Mouse (Mus musculus) cerebellum, postnatal 10 days (tissue): ENCODE data around the gene Por.

ENCODE experiments used
- DNase-seq, 2 experiments: peaks; one replicate each; pipeline ENCODE4 v3.0.0; 2021; ENCODE audit warnings: mixed read lengths in 2 of 2

Gene Por

DNA sequence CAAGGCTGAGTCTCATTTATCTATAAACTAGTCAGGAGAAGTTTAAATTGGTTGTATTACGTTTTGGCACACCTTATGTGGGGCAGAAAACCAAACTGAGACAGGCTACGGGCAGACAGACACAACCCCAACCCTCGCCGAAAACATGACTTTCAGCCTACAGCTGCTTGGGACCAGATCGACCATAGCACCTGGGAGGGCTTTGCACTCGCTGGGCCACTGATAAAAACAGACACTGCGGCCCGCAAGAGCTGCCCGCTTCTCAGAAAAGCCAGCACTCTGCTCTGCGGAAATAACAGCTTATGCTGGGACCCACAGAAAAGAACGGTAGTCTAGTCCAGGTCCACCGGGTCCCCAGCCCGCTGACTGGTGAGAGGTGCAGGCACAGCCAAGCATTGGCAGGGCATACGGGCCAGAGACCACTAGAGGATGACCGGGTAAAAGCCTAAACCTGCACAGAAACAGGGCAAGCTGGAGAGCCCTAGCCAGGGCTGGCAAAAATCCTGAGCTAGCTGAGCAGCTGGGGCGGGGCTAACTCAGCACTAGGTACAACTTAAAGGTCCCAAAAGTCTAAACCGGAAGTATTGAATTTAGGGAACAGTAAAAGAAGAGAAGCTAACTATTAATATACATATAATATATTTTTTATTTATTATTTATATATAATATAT is 12.0 kb upstream of the Por start:
- DNase-seq = peak; percentile 42 to 56

- no peak for DNase-seq
Observed at GRCm38 (mm10) chr5:135659956-135660355, 9.9 kb upstream of the Por start.

DNA sequence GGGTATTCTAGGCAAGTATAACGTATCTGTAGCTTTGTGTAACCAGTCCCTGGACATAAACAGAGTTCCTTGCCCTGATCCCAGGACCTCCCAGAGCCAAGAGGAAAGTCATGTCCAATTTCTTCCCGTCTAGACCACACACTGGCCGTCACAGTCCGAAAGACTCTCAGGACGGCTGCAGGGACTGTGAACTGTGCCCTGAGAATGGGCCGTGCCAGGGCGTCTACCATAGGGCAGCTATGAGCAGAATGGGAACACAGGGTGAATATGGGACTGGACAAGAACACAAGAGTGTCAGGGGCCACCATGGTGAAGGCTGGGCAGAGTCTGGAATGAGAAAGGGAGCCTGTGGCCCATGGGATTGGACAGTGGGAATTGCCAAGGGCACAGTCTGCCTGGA is 9.3 kb upstream of the Por start:
- no peak for DNase-seq

DNA sequence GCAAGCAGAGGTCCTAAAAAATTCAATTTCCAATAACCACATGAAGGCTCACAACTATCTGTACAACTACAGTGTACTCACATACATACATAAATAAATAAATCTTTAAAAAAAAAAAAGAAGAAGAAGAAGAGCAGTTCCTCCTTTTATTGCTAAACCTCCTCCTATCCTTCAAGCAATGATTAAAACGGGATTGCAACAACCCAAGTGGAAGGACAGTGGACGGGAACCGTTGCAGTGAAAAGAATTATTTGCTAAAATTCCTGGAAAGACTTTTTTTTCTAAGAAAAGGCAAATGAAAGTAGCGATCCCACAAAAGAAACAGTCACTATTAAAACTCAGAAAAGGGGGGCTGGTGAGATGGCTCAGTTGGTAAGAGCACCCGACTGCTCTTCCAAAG is 2.9 kb upstream of the Por start:
- DNase-seq = no peak

DNA sequence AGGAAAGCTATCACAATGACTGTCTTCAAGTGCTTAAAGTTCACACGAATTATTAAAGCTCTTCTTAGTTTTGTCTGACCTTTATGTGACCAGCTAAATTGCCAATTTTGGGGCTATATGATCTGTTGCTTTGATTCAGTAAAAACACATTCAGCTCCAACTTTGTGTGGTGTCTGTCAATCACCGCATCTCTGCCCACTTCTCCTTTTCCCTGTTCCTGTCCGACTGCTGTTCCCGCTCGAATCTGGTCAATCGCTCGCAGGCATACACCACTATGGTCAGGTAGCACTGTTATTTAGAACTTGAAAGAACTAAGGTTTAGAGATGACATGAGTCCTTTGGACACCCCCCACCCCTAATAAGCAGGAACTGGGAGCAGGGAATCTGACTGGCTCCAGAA is 1.8 kb upstream of the Por start:
- no peak for DNase-seq

DNA sequence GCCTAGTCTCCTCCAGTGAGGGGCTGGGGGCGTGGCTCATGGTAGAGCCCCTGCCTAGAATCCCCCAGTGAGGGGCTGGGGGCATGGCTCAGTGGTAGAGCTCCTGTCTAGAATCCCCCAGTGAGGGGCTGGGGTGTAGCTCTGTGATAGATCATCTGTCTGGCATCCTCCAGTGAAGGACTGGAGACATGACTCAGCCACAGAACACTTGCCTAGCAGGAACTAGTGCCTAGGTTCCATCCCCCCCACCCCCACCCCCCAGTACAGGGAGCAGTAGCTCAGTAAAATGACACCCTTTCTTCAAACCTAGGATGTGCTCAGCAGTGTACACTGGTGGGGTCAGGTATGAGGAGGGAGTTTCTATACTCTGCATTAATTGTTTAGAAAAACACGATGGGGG is 1.0 kb downstream of the Por start:
- no peak for DNase-seq

DNA sequence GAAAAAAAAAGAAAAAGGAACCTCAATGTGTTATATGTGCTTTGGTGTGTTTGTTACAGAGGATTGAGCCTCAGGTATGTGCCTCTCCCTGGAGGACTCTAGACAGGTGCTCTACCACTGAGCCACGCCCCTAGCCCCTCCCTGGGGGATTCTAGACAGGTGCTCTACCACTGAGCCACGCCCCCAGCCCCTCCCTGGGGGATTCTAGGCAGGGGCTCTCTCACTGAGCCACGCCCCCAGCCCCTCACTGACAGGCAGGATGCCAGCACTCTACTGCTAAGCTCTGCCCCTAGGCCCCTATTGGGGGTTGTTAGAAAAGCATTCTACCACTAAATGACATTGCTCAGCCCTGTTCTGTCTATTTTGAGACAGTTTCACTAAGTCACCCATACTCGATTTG is 2.7 kb downstream of the Por start:
- DNase-seq = no peak

DNA sequence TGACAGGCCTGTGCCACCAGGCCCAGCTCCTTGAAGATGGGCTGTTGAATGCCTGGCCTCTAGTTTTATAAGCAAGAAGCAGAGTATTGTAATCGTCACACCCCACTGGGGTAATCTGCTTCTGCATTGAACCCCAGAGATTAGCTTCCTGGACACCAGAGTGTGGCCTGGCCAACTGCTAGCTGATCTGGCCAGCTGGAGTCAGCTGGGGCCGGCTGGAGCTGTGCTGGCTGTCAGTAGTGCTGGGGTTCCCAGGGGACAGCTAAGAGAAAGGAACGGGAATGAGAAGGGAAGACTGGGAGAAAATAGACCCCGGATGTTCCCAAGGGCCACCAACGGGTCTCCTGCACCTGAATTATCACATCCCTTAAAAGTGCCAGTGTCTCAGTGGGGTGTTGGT is 3.1 kb downstream of the Por start:
- DNase-seq = no peak

DNA sequence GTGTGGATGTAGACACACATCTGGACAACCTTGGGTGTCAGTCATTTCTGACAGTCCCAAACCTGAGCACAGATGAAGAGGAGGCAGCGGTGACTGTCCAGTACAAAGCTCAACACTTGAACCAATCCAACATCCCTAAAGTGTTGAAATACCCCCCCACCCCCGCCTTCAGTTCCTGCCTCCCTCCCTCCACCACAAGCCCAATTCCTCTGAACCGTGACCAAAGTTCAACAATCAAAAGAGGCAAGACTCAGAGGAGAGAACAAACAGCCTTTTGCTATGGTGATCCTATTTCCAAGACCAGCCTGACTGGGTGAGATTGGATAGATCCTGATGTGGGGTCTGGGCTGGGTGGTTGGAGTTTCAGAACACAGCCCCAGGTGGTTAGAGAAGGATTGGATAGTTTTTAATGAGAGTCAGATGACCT is 4.5 kb downstream of the Por start:
- DNase-seq = no peak

DNA sequence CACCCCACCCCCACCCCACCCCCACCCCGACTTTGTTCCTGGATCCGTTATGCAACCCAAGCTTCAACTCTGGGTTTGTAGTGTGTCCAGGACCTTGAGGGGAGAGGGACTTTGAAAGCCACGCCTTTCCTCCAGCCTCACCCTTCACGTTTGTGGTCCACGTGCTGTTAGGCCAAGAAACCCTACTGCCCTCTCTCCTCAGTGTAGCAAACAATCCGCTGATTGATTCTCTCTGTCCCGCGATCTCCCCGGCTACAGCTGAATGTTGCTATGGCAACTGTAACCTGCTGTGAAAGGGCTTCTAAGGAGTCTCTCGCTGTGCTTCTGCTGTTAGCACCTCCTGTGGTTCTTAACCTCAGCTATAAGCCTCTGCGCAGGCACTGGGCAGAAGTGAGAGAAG is 5.0 kb downstream of the Por start:
- peak; percentile 68 to 75 for DNase-seq

DNA sequence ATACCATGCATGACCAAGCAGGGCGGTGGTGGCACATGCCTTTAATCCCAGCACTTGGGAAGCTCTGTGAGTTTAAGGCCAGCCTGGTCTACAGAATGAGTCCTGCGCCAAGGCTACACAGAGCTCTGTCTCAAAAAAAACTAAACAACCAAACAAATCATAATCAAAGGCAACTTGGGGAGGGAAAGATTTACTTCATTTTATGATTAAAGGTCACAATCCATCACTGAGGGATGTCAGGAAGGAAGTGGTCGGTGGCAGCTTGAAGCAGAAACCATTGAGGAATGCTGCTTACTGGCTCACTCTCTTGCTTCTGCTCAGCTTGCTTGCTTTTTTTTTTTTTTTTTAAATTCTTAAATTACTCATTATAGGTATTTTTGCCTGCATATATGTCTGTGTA is 6.9 kb downstream of the Por start:
- no peak for DNase-seq

- no peak for DNase-seq
Observed at GRCm38 (mm10) chr5:135677251-135677650, 7.4 kb downstream of the Por start.

GRCm38 (mm10) chr5:135678481-135678880 is 8.6 kb downstream of the Por start:
- DNase-seq = no peak

DNA sequence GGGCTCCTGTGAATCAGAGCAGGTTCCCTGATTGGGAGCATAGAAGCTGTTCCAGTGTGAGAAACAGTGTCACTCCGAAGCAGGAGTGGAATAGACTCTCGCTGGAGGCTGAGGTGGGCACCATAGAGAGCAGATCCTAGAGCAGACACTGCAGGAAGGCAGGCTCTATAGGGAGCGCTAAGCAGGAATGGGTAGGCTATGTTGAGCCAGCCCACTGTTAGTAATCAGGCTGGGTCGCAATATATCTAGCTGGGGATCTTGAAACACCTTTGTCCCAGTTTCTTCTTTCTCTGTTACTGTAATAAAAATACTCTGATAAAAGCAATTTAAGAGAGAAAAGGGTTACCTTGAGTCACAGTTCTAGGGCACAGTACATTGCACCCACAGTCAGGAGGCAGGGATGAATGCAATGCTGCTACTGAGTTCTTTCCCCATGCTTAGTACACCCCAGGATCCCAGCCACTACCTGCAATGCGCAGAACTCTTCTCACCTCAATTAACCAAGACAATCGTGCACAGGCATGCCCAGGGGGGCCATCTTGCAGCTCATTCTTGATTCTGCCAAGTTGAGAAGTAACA is 11.2 kb downstream of the Por start:
- no peak for DNase-seq

- DNase-seq = no peak
Observed at GRCm38 (mm10) chr5:135682009-135682408, 12.2 kb downstream of the Por start.

DNA sequence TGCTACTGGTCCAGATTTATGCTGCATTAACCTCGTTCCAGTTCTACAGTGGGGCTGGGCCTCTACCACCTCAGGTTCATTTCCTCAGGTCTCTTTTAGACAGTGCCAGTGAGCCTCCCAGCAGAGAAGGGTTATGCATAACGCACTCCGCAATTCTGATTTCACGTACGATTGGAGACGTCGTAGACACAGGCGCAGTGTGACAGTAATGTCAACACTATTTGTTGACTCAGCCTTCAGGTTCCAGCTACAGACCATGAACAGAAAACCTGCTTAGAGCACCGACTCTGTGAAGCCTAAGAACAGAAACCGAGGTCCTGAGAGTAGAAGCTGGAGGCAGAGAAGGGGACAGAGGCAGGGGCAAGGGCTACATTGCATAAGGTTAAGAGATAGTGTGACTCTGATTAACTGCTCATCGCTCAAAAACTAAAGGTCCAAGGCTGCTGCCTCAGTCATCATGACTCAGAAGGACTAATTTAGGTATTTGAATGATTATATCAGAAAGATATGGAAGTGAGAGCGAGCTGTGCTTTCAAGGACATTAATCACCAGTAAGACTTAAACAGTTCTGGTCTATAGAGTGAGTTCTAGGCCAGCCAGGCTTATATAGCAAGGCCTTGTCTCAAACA is 13.2 kb downstream of the Por start:
- no peak for DNase-seq

DNA sequence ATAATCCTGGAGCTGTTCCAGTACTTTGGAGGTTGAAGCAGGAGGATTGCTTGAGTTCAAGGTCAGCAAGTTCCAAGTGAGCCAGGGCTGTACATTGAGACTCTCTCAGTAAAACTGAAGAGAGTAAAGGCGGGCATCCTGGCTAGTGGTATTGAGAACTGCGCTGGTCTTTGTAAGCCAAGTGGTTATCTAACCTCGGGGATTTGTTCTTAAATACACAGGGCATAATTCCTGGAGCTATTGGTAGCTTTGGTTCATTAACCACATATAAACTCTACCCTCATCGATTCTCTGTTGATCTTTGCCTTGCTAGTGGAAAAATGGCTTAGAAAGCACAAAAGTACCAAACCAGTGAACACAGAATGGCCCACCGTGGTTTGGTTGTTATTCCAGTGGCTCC is 20.6 kb downstream of the Por start:
- no peak for DNase-seq

DNA sequence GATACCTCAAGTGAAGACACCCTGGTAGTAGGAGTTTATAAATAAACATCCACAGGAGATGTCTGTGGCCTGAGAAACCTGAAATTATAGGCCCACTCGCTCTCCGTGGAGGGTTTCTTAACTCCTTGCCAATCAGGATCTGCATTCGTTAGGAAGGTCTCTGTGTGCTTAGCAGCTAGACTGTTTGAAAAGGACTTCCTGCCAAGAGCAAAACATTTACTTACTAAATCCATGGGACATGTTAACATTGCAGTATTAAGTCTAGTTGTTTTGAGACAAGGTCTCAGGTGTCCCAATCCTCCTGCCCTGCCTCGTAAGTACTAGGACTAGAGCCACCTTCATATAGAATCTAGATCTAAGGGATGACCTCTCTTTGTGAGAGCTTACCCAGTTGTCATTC is 21.4 kb downstream of the Por start:
- DNase-seq = no peak

GRCm38 (mm10) chr5:135693281-135693853 is 23.5 kb downstream of the Por start:
- no peak for DNase-seq

DNA sequence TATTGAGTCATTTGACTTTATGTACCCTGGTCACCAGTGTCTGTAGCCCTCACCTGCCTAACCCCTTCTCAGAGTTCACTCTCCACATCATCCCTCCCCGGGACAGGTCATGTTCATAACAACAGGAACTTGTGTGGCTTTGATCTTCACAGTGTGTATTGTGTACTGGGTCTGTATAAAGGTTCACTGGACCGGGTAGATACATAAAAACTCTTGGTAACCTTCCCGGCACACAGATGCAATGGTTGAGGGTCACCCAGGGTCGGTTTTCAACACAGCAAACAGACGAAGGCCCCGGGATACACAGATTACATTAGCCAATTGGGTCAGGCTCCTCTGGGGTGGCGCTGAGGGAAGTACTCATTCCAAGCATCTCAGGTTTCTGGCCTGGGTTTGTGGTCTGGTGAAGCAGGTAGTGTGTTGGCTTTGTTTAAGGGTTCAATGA is 25.5 kb downstream of the Por start:
- no peak for DNase-seq

DNA sequence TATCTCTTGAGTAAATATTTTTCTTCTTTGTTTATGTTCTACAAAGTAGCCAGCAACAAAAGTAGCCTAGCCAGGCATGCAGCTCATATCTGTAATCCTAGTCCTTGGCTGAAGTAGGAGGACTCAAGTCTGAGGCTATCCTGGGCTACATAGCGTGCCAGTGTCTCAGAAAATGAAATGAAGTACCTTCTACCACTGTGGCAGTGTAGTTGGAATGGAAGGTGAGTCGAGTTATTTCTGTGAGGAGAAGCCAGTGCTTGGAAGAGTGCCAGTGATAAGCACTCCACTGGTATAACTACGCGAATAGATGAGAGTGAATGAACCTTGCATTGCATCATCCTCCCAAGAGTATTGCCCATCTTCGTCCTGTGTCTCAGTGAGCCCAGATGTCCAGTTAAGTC is 27.9 kb downstream of the Por start:
- DNase-seq = no peak

- DNase-seq = no peak
Observed at GRCm38 (mm10) chr5:135701601-135702000, 31.8 kb downstream of the Por start.

- no peak for DNase-seq
Observed at GRCm38 (mm10) chr5:135702190-135702589, 32.4 kb downstream of the Por start.

- DNase-seq = no peak
Observed at GRCm38 (mm10) chr5:135702682-135703192, 32.9 kb downstream of the Por start.
